ENCODE assay signal across 7 mouse cellular contexts in genomic region chr15:81523169-81523871, GRCm38 (mm10). TPM values are rescaled to one million over a fixed set of nuclear protein-coding genes. Genes with fewer than 3 reads are reported as not detected.
DNase-seq lines count a peak whose midpoint lies in the region; ATAC-seq and TF ChIP-seq lines count a peak whose summit lies in the region.

No protein-coding gene starts in this region.

- peaks cover 8% of the 10 kb centered on the region; the same call in 1 of the 2 replicates for H3K4me1 ChIP-seq in embryonic facial prominence, embryonic 12.5 days
- no peaks in the 10 kb centered on the region for H3K4me1 ChIP-seq in heart, adult 2 months (ENCODE audit: control insufficient read depth, insufficient read depth, low read length)
- H3K4me1 ChIP-seq in limb, embryonic 13.5 days, result no peaks in the 10 kb centered on the region
- peaks cover 7% of the 10 kb centered on the region; the same call in 1 of the 2 replicates for H3K4me1 ChIP-seq in midbrain, embryonic 16.5 days (ENCODE audit: control insufficient read depth, insufficient read depth, low read length)

- no peaks in the 10 kb centered on the region for H3K36me3 ChIP-seq in embryonic facial prominence, embryonic 12.5 days
- no peaks in the 10 kb centered on the region for H3K36me3 ChIP-seq in heart, adult 2 months (ENCODE audit: control insufficient read depth, insufficient read depth, low read length)
- no peaks in the 10 kb centered on the region for H3K36me3 ChIP-seq in limb, embryonic 13.5 days
- H3K36me3 ChIP-seq in midbrain, embryonic 16.5 days (ENCODE audit: control insufficient read depth, insufficient read depth, low read length), result no peaks in the 10 kb centered on the region

- under 1% methylated on average over 41 of the region's 41 CpGs for WGBS in embryonic facial prominence, embryonic 12.5 days
- under 1% methylated on average over 41 of the region's 41 CpGs for WGBS in heart, adult 2 months
- WGBS in limb, embryonic 13.5 days, result under 1% methylated on average over 41 of the region's 41 CpGs
- 0% methylated on average over 41 of the region's 41 CpGs for WGBS in midbrain, embryonic 16.5 days

- intact Hi-C loops in heart, adult 2 months (cut with DNase I), result loop anchor here (2.0 kb wide), 2 partner anchors 57 to 63 kb away; partner anchors contain the start of gene Rbx1

- peak; percentile 79 for TF ChIP-seq EP300 in heart, adult 2 months (IDR thresholded peaks at IDR 0.05; ENCODE audit: insufficient read depth, low read depth, low read length)

- no peaks in the 10 kb centered on the region for H3K79me2 ChIP-seq in heart, adult 2 months (replicated peaks; ENCODE audit: control insufficient read depth, insufficient read depth, low read length)

- H3K4me2 ChIP-seq in embryonic facial prominence, embryonic 12.5 days (replicated peaks), result peak overlapping the region; percentile 92
- peak overlapping the region; percentile 91 for H3K4me2 ChIP-seq in limb, embryonic 13.5 days (replicated peaks)
- H3K4me2 ChIP-seq in midbrain, embryonic 16.5 days (ENCODE audit: low read length), result peak overlapping the region; percentile 93

- peak; percentile 89 for ATAC-seq in embryonic facial prominence, embryonic 12.5 days (ENCODE audit: insufficient number of reproducible peaks, insufficient read depth, low FRiP score, low TSS enrichment)
- peak; percentile 97 for ATAC-seq in limb, embryonic 13.5 days (ENCODE audit: low FRiP score, low read depth)
- peak; percentile 90 for ATAC-seq in midbrain, embryonic 16.5 days

- H3K4me3 ChIP-seq in embryonic facial prominence, embryonic 12.5 days, result peak overlapping the region; percentile 57
- H3K4me3 ChIP-seq in heart, adult 2 months, result peak overlapping the region; percentile 92
- H3K4me3 ChIP-seq in limb, embryonic 13.5 days, result peak overlapping the region; percentile 59
- H3K4me3 ChIP-seq in midbrain, embryonic 16.5 days (ENCODE audit: low read depth, low read length), result peak overlapping the region; percentile 59

- H3K9me3 ChIP-seq in embryonic facial prominence, embryonic 12.5 days, result no peaks in the 10 kb centered on the region
- no peaks in the 10 kb centered on the region for H3K9me3 ChIP-seq in limb, embryonic 13.5 days
- H3K9me3 ChIP-seq in midbrain, embryonic 16.5 days (replicated peaks; ENCODE audit: control insufficient read depth, low read length, poor library complexity, severe bottlenecking), result no peaks in the 10 kb centered on the region

- DNase-seq in adrenal gland, postnatal 25 days, result peak; percentile 100
- DNase-seq in heart, adult 2 months, result peak; percentile 95 to 96
- DNase-seq in kidney, adult 8-10 months, result peak; percentile 93 to 95
- DNase-seq in spleen, postnatal 10 days (ENCODE audit: low spot score in 2 of 2), result peak; percentile 92 to 99

- peak overlapping the region; percentile 68 for H3K9ac ChIP-seq in embryonic facial prominence, embryonic 12.5 days
- H3K9ac ChIP-seq in heart, adult 2 months (ENCODE audit: low read depth, low read length), result peak overlapping the region; percentile 83
- peak overlapping the region; percentile 57 for H3K9ac ChIP-seq in limb, embryonic 13.5 days
- peak overlapping the region; percentile 82 for H3K9ac ChIP-seq in midbrain, embryonic 16.5 days (ENCODE audit: low read depth, low read length)

- H3K27me3 ChIP-seq in embryonic facial prominence, embryonic 12.5 days, result no peaks in the 10 kb centered on the region
- no peaks in the 10 kb centered on the region for H3K27me3 ChIP-seq in heart, adult 2 months (ENCODE audit: control insufficient read depth, insufficient read depth, low read length)
- no peaks in the 10 kb centered on the region; the same call in 1 of the 2 replicates for H3K27me3 ChIP-seq in limb, embryonic 13.5 days
- no peaks in the 10 kb centered on the region for H3K27me3 ChIP-seq in midbrain, embryonic 16.5 days (ENCODE audit: control insufficient read depth, insufficient read depth, low read depth, low read length)

- peak overlapping the region; percentile 90 for H3K27ac ChIP-seq in embryonic facial prominence, embryonic 12.5 days
- H3K27ac ChIP-seq in heart, adult 2 months, result peak overlapping the region; percentile 93
- peak overlapping the region; percentile 67 for H3K27ac ChIP-seq in limb, embryonic 13.5 days
- H3K27ac ChIP-seq in midbrain, embryonic 16.5 days (ENCODE audit: low read length), result peak overlapping the region; percentile 90

- peak; percentile 35 for TF ChIP-seq CTCF in heart, adult 2 months (IDR thresholded peaks at IDR 0.05)

- peak; percentile 92 for TF ChIP-seq POLR2A in heart, adult 2 months (IDR thresholded peaks at IDR 0.05; ENCODE audit: insufficient read depth, low read depth, low read length)

RNA-seq across cellular contexts. Expression of gene Rbx1, which starts 57.2 kb away (rescaled TPM):
- total RNA-seq in adrenal gland, postnatal 25 days (2021), result 107 and 141 TPM in 2 replicates
- 507 and 513 TPM in 2 replicates for polyA plus RNA-seq in embryonic facial prominence, embryonic 12.5 days (2016; fragmentation: Nextera tagmentation; extraction: Ambion mirVana)
- 100 to 1,000 TPM; 106 to 122 TPM for total RNA-seq in heart, adult 2 months (2021)
- polyA plus RNA-seq in heart, adult 2 months (2012; rRNA removed), result 67.8 and 96.1 TPM in 2 replicates
- 491 and 554 TPM in 2 replicates for polyA plus RNA-seq in limb, embryonic 13.5 days (2015; fragmentation: Nextera tagmentation; extraction: Ambion mirVana)
- 396 and 416 TPM in 2 replicates for polyA plus RNA-seq in midbrain, embryonic 16.5 days (2015; fragmentation: Nextera tagmentation; extraction: Ambion mirVana)

Comparison
In these comparisons a context has a peak if more than half of its experiments do, and no peak if none do; other contexts are left out.
1. Peak in every context shown above with its lines: DNase-seq, ATAC-seq, H3K4me3 ChIP-seq and H3K27ac ChIP-seq.